Mouse (Mus musculus): Measurements from ENCODE around the gene Dclre1a. TPM values are rescaled to one million over a fixed set of nuclear protein-coding genes. Genes with fewer than 3 reads are reported as not detected.
A peak's percentile ranks its signal among the peaks of the same experiment; 100 is the strongest.

Gene Dclre1a
- polyA plus RNA-seq, 1 experiment = 8.4 TPM

- H3K27me3 ChIP-seq (ENCODE audit: control insufficient read depth, insufficient read depth, low read length) = no peaks in the 10 kb centered on the region
- H3K27ac ChIP-seq (ENCODE audit: insufficient read depth, low read length) = no peak overlapping the region
- H3K4me1 ChIP-seq (ENCODE audit: control insufficient read depth, insufficient read depth, low read length) = peaks cover 4% of the 10 kb centered on the region; the same call in 1 of the 2 replicates
- no peak overlapping the region for H3K4me3 ChIP-seq (replicated peaks; ENCODE audit: insufficient read depth, low read depth, low read length)
- peak; percentile 43; the same call in 1 of the 2 replicates for TF ChIP-seq CTCF (IDR thresholded peaks at IDR 0.05; ENCODE audit: borderline replicate concordance, insufficient read depth, low read depth, low read length)
- TF ChIP-seq POLR2A (IDR thresholded peaks at IDR 0.05; ENCODE audit: borderline replicate concordance, insufficient read depth, low read length) = no peak
- peak in 1 of 2 experiments; percentile 18 for DNase-seq
- WGBS = 92% methylated on average over 4 of the region's 4 CpGs
Observed at GRCm38 (mm10) chr19:56566041-56566440, 18.0 kb upstream of the Dclre1a start.

DNA sequence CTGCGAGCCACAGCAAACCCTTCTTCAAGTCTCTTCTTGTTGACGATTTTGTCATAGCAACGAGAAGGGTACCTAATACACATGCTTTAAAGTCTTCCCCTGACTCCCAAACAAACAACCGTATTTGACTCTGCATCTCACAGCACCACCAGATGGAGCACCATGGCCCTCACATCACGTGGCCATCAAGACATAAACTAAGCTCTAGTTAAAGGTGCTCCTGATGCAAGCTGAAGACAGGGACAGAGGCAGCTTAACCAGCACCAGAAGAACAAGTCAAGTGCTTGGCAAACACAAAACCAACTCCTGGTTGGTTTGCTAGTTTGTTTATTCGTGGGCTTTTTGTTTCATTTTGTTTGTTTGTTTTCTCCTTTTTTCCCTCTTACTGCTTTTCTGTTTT is 17.3 kb upstream of the Dclre1a start:
- no peaks in the 10 kb centered on the region for H3K27me3 ChIP-seq (ENCODE audit: control insufficient read depth, insufficient read depth, low read length)
- H3K27ac ChIP-seq (ENCODE audit: insufficient read depth, low read length) = no peak overlapping the region
- peaks cover 4% of the 10 kb centered on the region; the same call in 1 of the 2 replicates for H3K4me1 ChIP-seq (ENCODE audit: control insufficient read depth, insufficient read depth, low read length)
- TF ChIP-seq POLR2A (IDR thresholded peaks at IDR 0.05; ENCODE audit: borderline replicate concordance, insufficient read depth, low read length) (no peak), CTCF (IDR thresholded peaks at IDR 0.05; ENCODE audit: borderline replicate concordance, insufficient read depth, low read depth, low read length) (peak; percentile 46; the same call in 1 of the 2 replicates)
- no peak overlapping the region for H3K4me3 ChIP-seq (replicated peaks; ENCODE audit: insufficient read depth, low read depth, low read length)
- peak in 1 of 2 experiments; percentile 17 for DNase-seq
- 53% methylated on average over 6 of the region's 6 CpGs for WGBS

DNA sequence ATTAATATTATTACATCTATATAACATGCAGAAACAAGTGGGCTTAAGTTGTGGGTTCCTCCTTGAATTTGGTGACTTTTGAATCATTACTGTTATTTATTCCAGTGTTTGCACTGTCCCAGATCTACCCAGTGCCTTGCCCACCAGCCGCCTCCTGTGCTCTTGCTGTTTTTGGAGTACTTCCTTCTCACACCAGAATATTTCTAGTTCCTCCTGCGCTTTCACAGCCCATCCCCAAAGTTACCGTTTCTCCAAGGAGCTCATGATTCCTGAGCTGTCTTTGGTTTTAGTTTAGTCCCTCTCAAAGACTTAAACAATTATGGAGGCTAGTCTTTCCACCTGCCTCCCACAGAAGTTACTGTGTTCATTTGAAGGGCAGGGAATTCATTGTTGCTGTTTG is 15.4 kb upstream of the Dclre1a start:
- WGBS = 87% methylated on average over 3 of the region's 3 CpGs
- Histone ChIP-seq H3K27ac (ENCODE audit: insufficient read depth, low read length) (no peak overlapping the region), H3K4me1 (ENCODE audit: control insufficient read depth, insufficient read depth, low read length) (peaks cover 4% of the 10 kb centered on the region; the same call in 1 of the 2 replicates), H3K4me3 (replicated peaks; ENCODE audit: insufficient read depth, low read depth, low read length) (no peak overlapping the region), H3K27me3 (ENCODE audit: control insufficient read depth, insufficient read depth, low read length) (no peaks in the 10 kb centered on the region)
- TF ChIP-seq POLR2A (IDR thresholded peaks at IDR 0.05; ENCODE audit: borderline replicate concordance, insufficient read depth, low read length) (no peak), CTCF (IDR thresholded peaks at IDR 0.05; ENCODE audit: borderline replicate concordance, insufficient read depth, low read depth, low read length) (no peak)
- no peak for DNase-seq

GRCm38 (mm10) chr19:56562433-56563138 is 14.6 kb upstream of the Dclre1a start:
- H3K27me3 ChIP-seq (ENCODE audit: control insufficient read depth, insufficient read depth, low read length) = no peaks in the 10 kb centered on the region
- WGBS = 91% methylated on average over 9 of the region's 9 CpGs
- H3K27ac ChIP-seq (ENCODE audit: insufficient read depth, low read length) = no peak overlapping the region
- no peak for TF ChIP-seq CTCF (IDR thresholded peaks at IDR 0.05; ENCODE audit: borderline replicate concordance, insufficient read depth, low read depth, low read length)
- no peak for TF ChIP-seq POLR2A (IDR thresholded peaks at IDR 0.05; ENCODE audit: borderline replicate concordance, insufficient read depth, low read length)
- peaks cover 4% of the 10 kb centered on the region; the same call in 1 of the 2 replicates for H3K4me1 ChIP-seq (ENCODE audit: control insufficient read depth, insufficient read depth, low read length)
- no peak overlapping the region for H3K4me3 ChIP-seq (replicated peaks; ENCODE audit: insufficient read depth, low read depth, low read length)
- no peak for DNase-seq

GRCm38 (mm10) chr19:56555972-56556371 is 8.0 kb upstream of the Dclre1a start:
- TF ChIP-seq POLR2A (IDR thresholded peaks at IDR 0.05; ENCODE audit: borderline replicate concordance, insufficient read depth, low read length) = no peak
- TF ChIP-seq CTCF (IDR thresholded peaks at IDR 0.05; ENCODE audit: borderline replicate concordance, insufficient read depth, low read depth, low read length) = no peak
- WGBS = 35% methylated on average over 5 of the region's 5 CpGs

GRCm38 (mm10) chr19:56553177-56553576 is 5.2 kb upstream of the Dclre1a start:
- Histone ChIP-seq H3K27ac (ENCODE audit: insufficient read depth, low read length) (no peak overlapping the region), H3K4me1 (ENCODE audit: control insufficient read depth, insufficient read depth, low read length) (no peaks in the 10 kb centered on the region), H3K4me3 (replicated peaks; ENCODE audit: insufficient read depth, low read depth, low read length) (no peak overlapping the region), H3K27me3 (ENCODE audit: control insufficient read depth, insufficient read depth, low read length) (no peaks in the 10 kb centered on the region)
- no peak for DNase-seq
- WGBS = 96% methylated on average over 3 of the region's 3 CpGs
- TF ChIP-seq POLR2A (IDR thresholded peaks at IDR 0.05; ENCODE audit: borderline replicate concordance, insufficient read depth, low read length) = no peak
- no peak for TF ChIP-seq CTCF (IDR thresholded peaks at IDR 0.05; ENCODE audit: borderline replicate concordance, insufficient read depth, low read depth, low read length)

More at GRCm38 (mm10) chr19:56555972-56556371, 8.0 kb upstream of the Dclre1a start:
- Histone ChIP-seq H3K27me3 (ENCODE audit: control insufficient read depth, insufficient read depth, low read length) (no peaks in the 10 kb centered on the region), H3K4me1 (ENCODE audit: control insufficient read depth, insufficient read depth, low read length) (no peaks in the 10 kb centered on the region), H3K4me3 (replicated peaks; ENCODE audit: insufficient read depth, low read depth, low read length) (no peak overlapping the region), H3K27ac (ENCODE audit: insufficient read depth, low read length) (no peak overlapping the region)
- DNase-seq = no peak

DNA sequence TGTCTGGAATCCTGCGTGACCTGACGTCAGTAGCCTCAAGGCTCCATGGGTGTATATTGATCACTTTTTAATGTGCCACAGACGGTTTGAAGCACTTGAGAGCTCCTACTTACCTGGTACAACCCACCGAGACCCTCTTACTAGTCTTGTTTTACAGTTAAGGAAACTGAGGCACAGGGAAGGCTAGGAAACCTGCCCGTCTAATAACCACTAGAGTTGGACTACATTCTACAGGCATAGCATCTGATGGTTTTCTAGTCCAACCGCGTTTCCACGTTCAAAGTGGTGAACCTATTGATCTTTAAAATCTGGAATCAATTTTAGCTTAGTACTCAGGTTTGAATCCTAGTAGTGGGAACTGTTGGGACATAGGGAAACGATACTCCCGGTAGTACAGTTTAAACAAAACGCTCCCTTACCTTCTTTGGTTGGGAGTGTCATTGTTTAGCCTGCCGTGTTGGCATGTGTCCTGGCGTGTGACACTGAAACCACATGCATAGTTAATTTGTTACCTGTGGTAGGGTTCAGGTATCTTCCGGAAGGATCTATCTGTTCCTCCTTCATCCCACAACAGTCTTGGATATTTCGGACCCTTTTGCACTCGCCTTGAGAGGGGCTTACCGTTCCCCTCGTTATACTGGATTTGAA is 1.1 kb upstream of the Dclre1a start:
- 18% methylated on average over 18 of the region's 18 CpGs for WGBS
- no peak for TF ChIP-seq POLR2A (IDR thresholded peaks at IDR 0.05; ENCODE audit: borderline replicate concordance, insufficient read depth, low read length)
- TF ChIP-seq CTCF (IDR thresholded peaks at IDR 0.05; ENCODE audit: borderline replicate concordance, insufficient read depth, low read depth, low read length) = no peak
- no peaks in the 10 kb centered on the region for H3K4me1 ChIP-seq (ENCODE audit: control insufficient read depth, insufficient read depth, low read length)
- H3K4me3 ChIP-seq (replicated peaks; ENCODE audit: insufficient read depth, low read depth, low read length) = peak overlapping the region; percentile 95
- DNase-seq = peak in 1 of 2 experiments; percentile 7
- H3K27me3 ChIP-seq (ENCODE audit: control insufficient read depth, insufficient read depth, low read length) = no peaks in the 10 kb centered on the region
- no peak overlapping the region; the same call in 1 of the 2 replicates for H3K27ac ChIP-seq (ENCODE audit: insufficient read depth, low read length)

All from cerebellum, adult 2 months (tissue).